Mouse (Mus musculus) heart, adult 2 months (tissue): ENCODE measurements around the gene Tex2.

ENCODE experiments used
- EP300 ChIP-seq: fragments of 200-500 bp; IDR thresholded peaks from 2 replicates; pipeline ENCODE4 v1.6.1; 2011; ENCODE audit warnings: low read depth, low read length, control low read depth; ENCODE audit not compliant: insufficient read depth
- POLR2A ChIP-seq: fragments of 200-500 bp; IDR thresholded peaks from 2 replicates; pipeline ENCODE4 v1.6.1; 2011; ENCODE audit warnings: mild to moderate bottlenecking, low read depth, low read length, control low read depth; ENCODE audit not compliant: insufficient read depth

- TF ChIP-seq POLR2A (no peak), EP300 (no peak)
Measured at GRCm38 (mm10) chr11:106568329-106568960, 44.8 kb downstream of the Tex2 start.
